In the genomic region with DNA sequence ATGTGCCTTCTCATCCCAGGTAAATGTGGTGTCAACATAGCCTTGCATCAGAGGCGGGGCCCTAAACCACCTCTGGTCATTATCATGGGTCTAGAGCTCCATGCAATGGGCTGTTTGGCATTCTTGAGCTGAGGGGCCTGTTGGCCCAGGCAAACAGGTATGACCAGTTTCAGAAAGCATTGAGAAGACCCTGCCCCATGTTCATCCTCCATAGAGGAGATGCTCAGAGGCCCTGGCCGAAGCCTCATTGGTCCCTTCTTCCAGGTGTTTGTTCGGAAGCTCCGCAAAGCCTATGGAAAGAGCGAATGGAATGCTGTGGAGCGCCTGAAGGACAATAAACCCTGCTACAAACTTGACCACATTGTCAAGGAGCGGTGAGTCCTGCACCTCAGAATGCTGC, we compare ENCODE assay signal across 31 mouse cellular contexts. TPM values are rescaled to one million over a fixed set of nuclear protein-coding genes. Genes with fewer than 3 reads are reported as not detected.
DNase-seq lines count a peak whose midpoint lies in the region; ATAC-seq lines count a peak whose summit lies in the region.
"Had no signal": no experiment of that assay in that cellular context is flagged by ENCODE, and none has a peak within 500 bp of the region (broad histone marks: within the 10 kb centered on the region; RNA-seq: fewer than 3 reads in every experiment).

No protein-coding gene starts in this region.

- no peak overlapping the region for H3K9ac ChIP-seq in forebrain, embryonic 11.5 days (ENCODE audit: low read length)
- H3K9ac ChIP-seq in forebrain, embryonic 13.5 days = no peak overlapping the region
- no peak overlapping the region for H3K9ac ChIP-seq in kidney, embryonic 15.5 days
- H3K9ac ChIP-seq: embryonic facial prominence, embryonic 13.5 days; forebrain, postnatal 0 days; heart, embryonic 12.5 days; heart, embryonic 15.5 days; hindbrain, embryonic 14.5 days had no signal

- no peak overlapping the region for H3K4me3 ChIP-seq in forebrain, embryonic 11.5 days (ENCODE audit: low read depth, low read length)
- H3K4me3 ChIP-seq in forebrain, embryonic 13.5 days = no peak overlapping the region
- no peak overlapping the region for H3K4me3 ChIP-seq in kidney, embryonic 15.5 days (replicated peaks)
- H3K4me3 ChIP-seq in megakaryocyte, embryonic 14.5 days (replicated peaks) = peak overlapping the region; percentile 12
- H3K4me3 ChIP-seq: embryonic facial prominence, embryonic 10.5 days; embryonic facial prominence, embryonic 13.5 days; erythroblast, embryonic 14.5 days; gastrocnemius, adult 2 months; heart, embryonic 12.5 days; heart, embryonic 15.5 days had no signal

- H3K4me1 ChIP-seq in forebrain, embryonic 11.5 days (replicated peaks; ENCODE audit: control insufficient read depth, insufficient read depth, low read length) = no peaks in the 10 kb centered on the region
- H3K4me1 ChIP-seq in forebrain, embryonic 13.5 days = peaks cover 9% of the 10 kb centered on the region
- H3K4me1 ChIP-seq in kidney, embryonic 15.5 days = peaks cover 4% of the 10 kb centered on the region; the same call in 1 of the 2 replicates
- peaks cover 89% of the 10 kb centered on the region for H3K4me1 ChIP-seq in megakaryocyte, embryonic 14.5 days
- H3K4me1 ChIP-seq: heart, embryonic 12.5 days had no signal

- no peak overlapping the region for H3K4me2 ChIP-seq in forebrain, embryonic 11.5 days (ENCODE audit: low read depth, low read length, severe bottlenecking)
- no peak overlapping the region for H3K4me2 ChIP-seq in forebrain, embryonic 13.5 days
- no peak overlapping the region for H3K4me2 ChIP-seq in kidney, embryonic 15.5 days
- H3K4me2 ChIP-seq: embryonic facial prominence, embryonic 13.5 days; heart, embryonic 12.5 days; heart, embryonic 15.5 days; hindbrain, embryonic 14.5 days had no signal

- H3K27ac ChIP-seq in forebrain, embryonic 11.5 days (ENCODE audit: low read depth, low read length) = no peak overlapping the region
- no peak overlapping the region for H3K27ac ChIP-seq in forebrain, embryonic 13.5 days
- H3K27ac ChIP-seq in kidney, embryonic 15.5 days = no peak overlapping the region
- H3K27ac ChIP-seq: embryonic facial prominence, embryonic 10.5 days; embryonic facial prominence, embryonic 13.5 days; gastrocnemius, adult 2 months; heart, embryonic 15.5 days; hindbrain, embryonic 14.5 days; hindbrain, postnatal 0 days had no signal

- H3K27me3 ChIP-seq in forebrain, embryonic 11.5 days (ENCODE audit: control insufficient read depth, insufficient read depth, low read length) = no peaks in the 10 kb centered on the region
- H3K27me3 ChIP-seq in forebrain, embryonic 13.5 days = no peaks in the 10 kb centered on the region
- H3K27me3 ChIP-seq in kidney, embryonic 15.5 days = no peaks in the 10 kb centered on the region
- H3K27me3 ChIP-seq in megakaryocyte, embryonic 14.5 days (replicated peaks) = no peaks in the 10 kb centered on the region
- H3K27me3 ChIP-seq: CH12.LX; embryonic facial prominence, embryonic 13.5 days; heart, embryonic 12.5 days; heart, embryonic 15.5 days; Patski had no signal

- H3K36me3 ChIP-seq in forebrain, embryonic 11.5 days (ENCODE audit: control insufficient read depth, insufficient read depth, low read length) = peaks cover 14% of the 10 kb centered on the region
- H3K36me3 ChIP-seq in forebrain, embryonic 13.5 days (ENCODE audit: poor library complexity, severe bottlenecking) = peaks cover 73% of the 10 kb centered on the region
- peaks cover 91% of the 10 kb centered on the region for H3K36me3 ChIP-seq in kidney, embryonic 15.5 days
- peaks cover 90% of the 10 kb centered on the region for H3K36me3 ChIP-seq in megakaryocyte, embryonic 14.5 days (replicated peaks; ENCODE audit: low read length)

- no peak for ATAC-seq in forebrain, embryonic 11.5 days (replicated peaks; ENCODE audit: low FRiP score)
- no peak for ATAC-seq in forebrain, embryonic 13.5 days
- no peak for ATAC-seq in kidney, embryonic 15.5 days (replicated peaks; ENCODE audit: low FRiP score)
- ATAC-seq in megakaryocyte, adult 5-6 weeks (ENCODE audit: poor library complexity, severe bottlenecking) = no peak
- ATAC-seq: forebrain, embryonic 14.5 days; forebrain, postnatal 0 days; hindbrain, postnatal 0 days; Patski had no signal

- DNase-seq in forebrain, embryonic 11.5 days (ENCODE audit: low spot score) = peak; percentile 43
- DNase-seq in kidney, adult 18-20 months = peak; percentile 2
- DNase-seq: adrenal gland, postnatal 10 days; adrenal gland, postnatal 36 days; B cell, adult 2 months; cerebellum, adult 18-20 months; cerebellum, postnatal 36 days; embryo, embryonic 11 days; forebrain, postnatal 0 days; gastrocnemius, adult 2 months; gastrocnemius, postnatal 14 days; heart, adult 18-20 months; heart, postnatal 14 days; heart, postnatal 4 days had no signal

- no peaks in the 10 kb centered on the region for H3K9me3 ChIP-seq in forebrain, embryonic 11.5 days (ENCODE audit: control insufficient read depth, low read length)
- no peaks in the 10 kb centered on the region for H3K9me3 ChIP-seq in forebrain, embryonic 13.5 days (replicated peaks)
- H3K9me3 ChIP-seq in kidney, embryonic 15.5 days (replicated peaks) = no peaks in the 10 kb centered on the region
- no peaks in the 10 kb centered on the region for H3K9me3 ChIP-seq in megakaryocyte, embryonic 14.5 days
- H3K9me3 ChIP-seq: embryonic facial prominence, embryonic 10.5 days; embryonic facial prominence, embryonic 13.5 days; G1E; heart, embryonic 12.5 days; heart, embryonic 15.5 days had no signal

- WGBS in forebrain, embryonic 11.5 days = 95% methylated on average over 7 of the region's 7 CpGs
- 96% methylated on average over 7 of the region's 7 CpGs for WGBS in forebrain, embryonic 13.5 days
- WGBS in kidney, embryonic 15.5 days = 94% methylated on average over 7 of the region's 7 CpGs

RNA-seq across cellular contexts. Expression of gene 4930556J24Rik, which starts 6.2 kb away (rescaled TPM):
- 0.31 TPM in 1 of 2 replicates, not detected in the other for polyA plus RNA-seq in forebrain, embryonic 11.5 days (2014; fragmentation: Nextera tagmentation; extraction: Ambion mirVana)
- polyA plus RNA-seq in forebrain, embryonic 13.5 days (2015; fragmentation: Nextera tagmentation; extraction: Ambion mirVana) = 0.20 TPM in 1 of 2 replicates, not detected in the other
- 0.44 TPM in 1 of 2 replicates, not detected in the other for polyA plus RNA-seq in kidney, embryonic 15.5 days (2015; fragmentation: Nextera tagmentation; extraction: Ambion mirVana)
- polyA plus RNA-seq in megakaryocyte, embryonic 14.5 days (2012; ENCODE audit: insufficient read depth, low replicate concordance) = not detected in 2 replicates
- total RNA-seq in megakaryocyte, adult 5-6 weeks (2015) = not detected in 2 replicates
- total RNA-seq in megakaryocyte, adult 5-6 weeks (2017) = not detected in 2 replicates
- total RNA-seq: adrenal gland, adult 18-20 months; adrenal gland, postnatal 10 days; adrenal gland, postnatal 36 days; forebrain, postnatal 0 days; gastrocnemius, adult 2 months; gastrocnemius, postnatal 14 days; gastrocnemius, postnatal 4 days; heart, adult 18-20 months; heart, postnatal 14 days; heart, postnatal 4 days; hindbrain, postnatal 0 days had no signal
- polyA plus RNA-seq: erythroblast, embryonic 14.5 days; forebrain, embryonic 14.5 days; forebrain, postnatal 0 days; G1E; heart, embryonic 12.5 days; heart, embryonic 15.5 days had no signal

RNA-seq across cellular contexts. Expression of gene Pes1, which starts 6.6 kb away (rescaled TPM):
- 82.9 and 90.4 TPM in 2 replicates for polyA plus RNA-seq in forebrain, embryonic 11.5 days (2014; fragmentation: Nextera tagmentation; extraction: Ambion mirVana)
- polyA plus RNA-seq in forebrain, embryonic 13.5 days (2015; fragmentation: Nextera tagmentation; extraction: Ambion mirVana) = 70.6 and 77.0 TPM in 2 replicates
- 95.1 and 95.5 TPM in 2 replicates for polyA plus RNA-seq in kidney, embryonic 15.5 days (2015; fragmentation: Nextera tagmentation; extraction: Ambion mirVana)
- 8.1 and 39.9 TPM in 2 replicates for polyA plus RNA-seq in megakaryocyte, embryonic 14.5 days (2012; ENCODE audit: insufficient read depth, low replicate concordance)
- total RNA-seq in megakaryocyte, adult 5-6 weeks (2015) = 28.5 and 31.1 TPM in 2 replicates
- 60.7 and 86.6 TPM in 2 replicates for total RNA-seq in megakaryocyte, adult 5-6 weeks (2017)

RNA-seq across cellular contexts. Expression of gene Gal3st1, which starts 13.1 kb away (rescaled TPM):
- polyA plus RNA-seq in forebrain, embryonic 11.5 days (2014; fragmentation: Nextera tagmentation; extraction: Ambion mirVana) = 0.41 and 0.57 TPM in 2 replicates
- polyA plus RNA-seq in forebrain, embryonic 13.5 days (2015; fragmentation: Nextera tagmentation; extraction: Ambion mirVana) = 0.58 and 0.76 TPM in 2 replicates
- 5.3 and 6.7 TPM in 2 replicates for polyA plus RNA-seq in kidney, embryonic 15.5 days (2015; fragmentation: Nextera tagmentation; extraction: Ambion mirVana)
- polyA plus RNA-seq in megakaryocyte, embryonic 14.5 days (2012; ENCODE audit: insufficient read depth, low replicate concordance) = not detected in 2 replicates
- total RNA-seq in megakaryocyte, adult 5-6 weeks (2015) = 0.22 TPM in 1 of 2 replicates, not detected in the other
- not detected in 2 replicates for total RNA-seq in megakaryocyte, adult 5-6 weeks (2017)
- total RNA-seq: adrenal gland, adult 18-20 months; G1E had no signal
- polyA plus RNA-seq: erythroblast, embryonic 14.5 days; G1E had no signal

RNA-seq across cellular contexts. Expression of gene Tcn2, which starts 38.4 kb away (rescaled TPM):
- polyA plus RNA-seq in forebrain, embryonic 11.5 days (2014; fragmentation: Nextera tagmentation; extraction: Ambion mirVana) = 23.1 and 26.0 TPM in 2 replicates
- polyA plus RNA-seq in forebrain, embryonic 13.5 days (2015; fragmentation: Nextera tagmentation; extraction: Ambion mirVana) = 11.6 and 12.5 TPM in 2 replicates
- polyA plus RNA-seq in kidney, embryonic 15.5 days (2015; fragmentation: Nextera tagmentation; extraction: Ambion mirVana) = 92.9 and 102 TPM in 2 replicates
- polyA plus RNA-seq in megakaryocyte, embryonic 14.5 days (2012; ENCODE audit: insufficient read depth, low replicate concordance) = 2.7 and 9.7 TPM in 2 replicates
- total RNA-seq in megakaryocyte, adult 5-6 weeks (2015) = 108 and 109 TPM in 2 replicates
- total RNA-seq in megakaryocyte, adult 5-6 weeks (2017) = 57.0 and 66.9 TPM in 2 replicates

RNA-seq across cellular contexts. Expression of gene Slc35e4, which starts 55.9 kb away (rescaled TPM):
- 3.5 and 3.9 TPM in 2 replicates for polyA plus RNA-seq in forebrain, embryonic 11.5 days (2014; fragmentation: Nextera tagmentation; extraction: Ambion mirVana)
- 6.7 and 8.2 TPM in 2 replicates for polyA plus RNA-seq in forebrain, embryonic 13.5 days (2015; fragmentation: Nextera tagmentation; extraction: Ambion mirVana)
- polyA plus RNA-seq in kidney, embryonic 15.5 days (2015; fragmentation: Nextera tagmentation; extraction: Ambion mirVana) = 4.6 and 5.1 TPM in 2 replicates
- 11.8 and 25.3 TPM in 2 replicates for polyA plus RNA-seq in megakaryocyte, embryonic 14.5 days (2012; ENCODE audit: insufficient read depth, low replicate concordance)
- total RNA-seq in megakaryocyte, adult 5-6 weeks (2015) = 4.0 and 4.1 TPM in 2 replicates
- total RNA-seq in megakaryocyte, adult 5-6 weeks (2017) = 7.4 and 7.9 TPM in 2 replicates
- polyA plus RNA-seq: G1E had no signal
